Mouse (Mus musculus): ENCODE measurements around the gene Nptn. TPM values are rescaled to one million over a fixed set of nuclear protein-coding genes. Genes with fewer than 3 reads are reported as not detected.

Gene Nptn
- 262 TPM for polyA plus RNA-seq (2012; fragmentation: generic; extraction: Trizol)
- long read RNA-seq, experiment 1, transcript Nptn-201 (8 exons, 2,024 nt) = major isoform, 172 of 239 reads
- long read RNA-seq, experiment 1, transcript Nptn-207 (8 exons, 841 nt) = minor isoform, 14 of 239 reads
- long read RNA-seq, experiment 1, partial matches to known transcripts = 15 of 239 reads
- long read RNA-seq, experiment 1, other reads (novel, unspliced or antisense) = 37 of 239 reads
- long read RNA-seq, experiment 2, transcript Nptn-207 (8 exons, 841 nt) = minor isoform, 45 of 811 reads
- long read RNA-seq, experiment 2, transcript Nptn-201 (8 exons, 2,024 nt) = major isoform, 700 of 811 reads
- long read RNA-seq, experiment 2, partial matches to known transcripts = 20 of 811 reads
- long read RNA-seq, experiment 2, other reads (novel, unspliced or antisense) = 46 of 811 reads

DNA sequence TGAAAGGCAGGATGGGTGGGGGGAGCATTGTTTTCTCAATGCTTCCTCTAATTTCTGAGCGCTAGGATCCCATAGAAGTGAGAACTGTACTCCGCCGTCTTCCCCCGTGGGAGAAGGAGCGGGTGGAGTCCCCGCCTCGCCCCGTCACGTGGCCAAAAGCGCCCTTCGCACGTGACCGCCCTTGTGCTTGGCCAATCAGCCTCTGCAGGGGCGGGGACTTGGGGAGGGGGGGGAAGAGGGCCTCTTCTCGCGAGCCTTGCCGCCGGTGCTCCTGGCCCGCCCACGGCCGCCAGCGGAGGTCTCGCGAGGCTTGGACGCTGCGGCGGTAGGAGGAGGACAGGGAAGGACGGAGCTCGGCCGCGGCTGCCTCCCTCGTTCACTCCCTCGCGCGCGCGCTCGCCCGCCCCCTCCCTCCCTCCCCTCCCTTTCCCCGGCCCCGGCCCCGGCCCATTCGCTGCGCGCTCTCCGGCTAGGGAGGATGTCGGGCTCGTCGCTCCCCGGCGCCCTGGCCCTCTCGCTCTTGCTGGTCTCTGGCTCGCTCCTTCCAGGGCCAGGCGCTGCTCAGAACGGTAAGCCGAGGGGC, at the start of gene Nptn:
Gene Nptn, plus strand, starts transcription at position 283 of the 583 bp plus-strand sequence.
- H3K79me3 ChIP-seq (ENCODE audit: low read depth) = peaks cover 45% of the 10 kb centered on the region
- H3K27me3 ChIP-seq (ENCODE audit: control insufficient read depth, insufficient read depth, insufficient read length) = no peaks in the 10 kb centered on the region
- peak within 1 kb of the TSS; percentile 81 for H3ac ChIP-seq (ENCODE audit: control insufficient read depth, insufficient read length, low read depth)
- no peaks in the 10 kb centered on the region for H3K36me3 ChIP-seq (ENCODE audit: control insufficient read depth, insufficient read depth)
- TF ChIP-seq MAX (IDR thresholded peaks at IDR 0.05) = no peak
- peak; percentile 91 for TF ChIP-seq USF1 (IDR thresholded peaks at IDR 0.05; ENCODE audit: low read depth)
- H3K4me3 ChIP-seq (ENCODE audit: insufficient read depth, poor library complexity, severe bottlenecking) = peak within 1 kb of the TSS; percentile 72
- peaks cover 47% of the 10 kb centered on the region for H3K79me2 ChIP-seq (ENCODE audit: control insufficient read depth, insufficient read depth)

DNA sequence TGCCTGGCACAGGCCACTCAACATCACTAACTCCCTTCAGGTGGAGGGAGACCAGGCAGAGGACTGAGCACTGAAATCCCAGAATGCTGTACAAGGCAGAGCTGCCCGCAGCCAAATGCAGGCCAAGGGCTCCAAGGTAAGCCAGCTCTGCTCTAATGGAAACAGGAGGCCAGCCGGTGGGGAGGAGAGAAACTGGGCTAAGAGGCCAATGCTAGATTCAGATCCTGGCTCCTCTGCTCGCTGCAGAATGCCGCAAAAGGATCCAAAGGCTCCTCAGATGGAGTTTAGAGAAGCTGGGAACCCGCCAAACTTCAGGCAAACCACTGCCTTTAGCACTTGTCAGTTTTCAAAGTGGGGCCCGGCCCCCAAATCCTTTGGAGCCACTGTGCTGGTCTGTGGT, 48.7 kb upstream of the Nptn start:
- TF ChIP-seq CEBPB (IDR thresholded peaks at IDR 0.05; ENCODE audit: low read depth) (no peak), MYOG (IDR thresholded peaks at IDR 0.05; ENCODE audit: control insufficient read depth, extremely low read depth, insufficient read length) (no peak), FOSL1 (IDR thresholded peaks at IDR 0.05; ENCODE audit: insufficient read depth, low read length, poor library complexity, severe bottlenecking) (no peak), CTCF (IDR thresholded peaks at IDR 0.05; ENCODE audit: control insufficient read depth, insufficient read depth, insufficient read length) (no peak)
- H3K79me3 ChIP-seq (ENCODE audit: low read depth) = no peaks in the 10 kb centered on the region
- peaks cover 25% of the 10 kb centered on the region for H3K36me3 ChIP-seq (ENCODE audit: control insufficient read depth, insufficient read depth)
- H3ac ChIP-seq (ENCODE audit: control insufficient read depth, insufficient read length, low read depth) = no peak overlapping the region
- H3K79me2 ChIP-seq (ENCODE audit: control insufficient read depth, insufficient read depth) = no peaks in the 10 kb centered on the region
- no peaks in the 10 kb centered on the region for H3K27me3 ChIP-seq (ENCODE audit: control insufficient read depth, insufficient read depth, insufficient read length)
- no peak overlapping the region for H3K4me3 ChIP-seq (ENCODE audit: insufficient read depth, poor library complexity, severe bottlenecking)

- Histone ChIP-seq H3K79me3 (ENCODE audit: low read depth) (no peaks in the 10 kb centered on the region), H3K36me3 (ENCODE audit: control insufficient read depth, insufficient read depth) (peaks cover 29% of the 10 kb centered on the region), H3K4me3 (ENCODE audit: insufficient read depth, poor library complexity, severe bottlenecking) (no peak overlapping the region), H3K79me2 (ENCODE audit: control insufficient read depth, insufficient read depth) (no peaks in the 10 kb centered on the region), H3ac (ENCODE audit: control insufficient read depth, insufficient read length, low read depth) (no peak overlapping the region), H3K27me3 (ENCODE audit: control insufficient read depth, insufficient read depth, insufficient read length) (no peaks in the 10 kb centered on the region)
- TF ChIP-seq MAX (IDR thresholded peaks at IDR 0.05) (no peak), MYOD1 (IDR thresholded peaks at IDR 0.05; ENCODE audit: control insufficient read depth, insufficient read length, low read depth) (no peak), USF1 (IDR thresholded peaks at IDR 0.05; ENCODE audit: low read depth) (no peak), CEBPB (IDR thresholded peaks at IDR 0.05; ENCODE audit: low read depth) (no peak), CTCF (IDR thresholded peaks at IDR 0.05; ENCODE audit: control insufficient read depth, insufficient read depth, insufficient read length) (no peak), MYOG (IDR thresholded peaks at IDR 0.05; ENCODE audit: control insufficient read depth, extremely low read depth, insufficient read length) (no peak), FOSL1 (IDR thresholded peaks at IDR 0.05; ENCODE audit: insufficient read depth, low read length, poor library complexity, severe bottlenecking) (no peak)
Observed at GRCm38 (mm10) chr9:58534766-58535165, 47.3 kb upstream of the Nptn start.

GRCm38 (mm10) chr9:58535447-58536134, 46.4 kb upstream of the Nptn start:
- no peaks in the 10 kb centered on the region for H3K27me3 ChIP-seq (ENCODE audit: control insufficient read depth, insufficient read depth, insufficient read length)
- H3K36me3 ChIP-seq (ENCODE audit: control insufficient read depth, insufficient read depth) = peaks cover 30% of the 10 kb centered on the region
- no peaks in the 10 kb centered on the region for H3K79me3 ChIP-seq (ENCODE audit: low read depth)
- H3ac ChIP-seq (ENCODE audit: control insufficient read depth, insufficient read length, low read depth) = no peak overlapping the region
- no peak overlapping the region for H3K4me3 ChIP-seq (ENCODE audit: insufficient read depth, poor library complexity, severe bottlenecking)
- TF ChIP-seq MYOD1 (IDR thresholded peaks at IDR 0.05; ENCODE audit: control insufficient read depth, insufficient read length, low read depth) (no peak), CTCF (IDR thresholded peaks at IDR 0.05; ENCODE audit: control insufficient read depth, insufficient read depth, insufficient read length) (peak; percentile 21)
- H3K79me2 ChIP-seq (ENCODE audit: control insufficient read depth, insufficient read depth) = peaks cover 7% of the 10 kb centered on the region

- TF ChIP-seq USF1 (IDR thresholded peaks at IDR 0.05; ENCODE audit: low read depth) (no peak), MAX (IDR thresholded peaks at IDR 0.05) (no peak), FOSL1 (IDR thresholded peaks at IDR 0.05; ENCODE audit: insufficient read depth, low read length, poor library complexity, severe bottlenecking) (no peak), MYOD1 (IDR thresholded peaks at IDR 0.05; ENCODE audit: control insufficient read depth, insufficient read length, low read depth) (no peak), CTCF (IDR thresholded peaks at IDR 0.05; ENCODE audit: control insufficient read depth, insufficient read depth, insufficient read length) (no peak), MYOG (IDR thresholded peaks at IDR 0.05; ENCODE audit: control insufficient read depth, extremely low read depth, insufficient read length) (no peak)
- H3K79me3 ChIP-seq (ENCODE audit: low read depth) = peaks cover 1% of the 10 kb centered on the region
- no peak overlapping the region for H3ac ChIP-seq (ENCODE audit: control insufficient read depth, insufficient read length, low read depth)
- H3K79me2 ChIP-seq (ENCODE audit: control insufficient read depth, insufficient read depth) = peaks cover 18% of the 10 kb centered on the region
- H3K4me3 ChIP-seq (ENCODE audit: insufficient read depth, poor library complexity, severe bottlenecking) = no peak overlapping the region
- H3K36me3 ChIP-seq (ENCODE audit: control insufficient read depth, insufficient read depth) = peaks cover 24% of the 10 kb centered on the region
- no peaks in the 10 kb centered on the region for H3K27me3 ChIP-seq (ENCODE audit: control insufficient read depth, insufficient read depth, insufficient read length)
Observed at GRCm38 (mm10) chr9:58537774-58538173, 44.3 kb upstream of the Nptn start.
